Mouse (Mus musculus) lung, adult 18-20 months (tissue): ENCODE data around the gene Cntnap2.
"Not testable (repeated sequence)": the region's sequence is repeated elsewhere in the genome, so short reads cannot be mapped to it uniquely, and the experiment has no call there.

Experiments
- DNase-seq, 2 experiments: peaks; one replicate each; pipeline ENCODE4 v3.0.0; 2022; ENCODE audit warnings: mixed read lengths in 2 of 2

The Cntnap2 gene

DNA sequence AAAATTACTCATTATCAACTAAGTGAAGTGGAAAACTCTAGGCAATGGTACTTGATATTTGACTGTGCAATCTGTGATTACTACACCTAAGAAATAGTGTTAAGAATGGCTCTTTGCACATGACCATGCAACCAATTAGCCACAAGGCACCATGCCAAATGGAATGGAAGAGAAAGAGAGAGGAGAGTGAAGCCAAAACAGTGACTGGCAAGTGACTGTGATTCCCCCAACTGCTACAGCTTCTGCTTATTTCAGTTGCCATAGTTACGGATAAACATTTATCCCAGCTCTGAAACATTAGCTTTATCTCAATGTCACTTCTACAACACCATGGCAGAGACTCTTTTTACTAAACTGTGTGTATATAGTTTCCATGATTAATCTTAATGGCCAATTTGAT lies 1303.0 kb downstream of the Cntnap2 start:
- DNase-seq = peak in 1 of 2 experiments; percentile 1

DNA sequence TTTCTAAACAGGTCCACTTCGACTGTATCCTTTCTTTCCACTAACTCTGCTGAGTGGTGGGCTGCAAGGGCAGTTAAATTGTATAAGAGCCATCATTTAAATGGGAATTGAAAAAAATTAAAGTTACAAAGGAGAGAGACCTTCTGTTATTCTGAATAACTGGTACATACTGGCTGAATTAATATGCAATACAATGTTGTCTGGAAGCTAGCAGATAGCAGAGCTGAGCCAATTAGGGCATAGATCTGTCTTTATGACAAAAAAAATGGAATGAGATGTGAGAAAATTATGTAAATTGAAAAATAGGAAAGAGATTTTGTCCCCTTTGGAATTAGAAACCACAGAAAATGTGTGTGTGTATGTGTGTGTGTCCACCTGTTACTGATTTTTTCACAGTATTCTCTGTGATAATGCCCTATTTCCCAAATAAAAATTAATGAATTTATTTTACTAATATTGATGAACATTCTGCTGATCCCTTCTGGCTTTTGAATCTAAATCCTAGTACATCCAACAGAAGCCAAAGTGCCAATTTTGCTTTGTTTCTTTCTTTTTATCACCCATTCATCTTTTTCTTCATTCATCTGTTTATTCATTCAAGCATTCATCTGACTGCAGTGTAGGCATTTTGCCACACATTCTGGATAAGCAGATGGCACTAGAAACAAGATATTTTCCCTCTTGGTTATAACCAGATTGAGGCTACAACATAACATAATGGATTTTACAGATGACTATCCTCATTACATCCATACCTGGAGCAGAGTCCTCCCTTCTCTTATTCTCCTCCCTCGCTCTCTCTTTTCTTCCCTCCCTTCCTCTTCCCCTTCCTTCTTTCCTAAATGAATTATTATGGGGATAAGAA lies 1339.8 kb downstream of the Cntnap2 start:
- no peak for DNase-seq

DNA sequence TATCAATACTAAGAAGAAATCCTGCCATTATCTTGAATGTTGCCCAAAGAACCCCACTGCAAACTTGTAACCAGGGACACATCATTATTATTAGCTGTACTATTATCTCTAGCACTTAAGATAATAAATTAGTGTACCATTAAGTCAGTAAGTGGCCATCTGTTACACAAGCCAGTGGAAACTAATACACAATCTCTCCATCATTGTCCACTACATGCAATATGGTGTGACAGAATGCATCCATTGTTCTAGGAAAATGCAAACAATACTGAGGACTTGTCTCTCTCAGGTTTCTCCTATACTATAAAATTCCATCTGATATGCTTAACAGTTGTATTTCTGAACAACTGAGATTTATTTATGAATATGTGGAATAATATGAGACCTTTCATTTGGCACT lies 1355.0 kb downstream of the Cntnap2 start:
- no peak for DNase-seq

DNA sequence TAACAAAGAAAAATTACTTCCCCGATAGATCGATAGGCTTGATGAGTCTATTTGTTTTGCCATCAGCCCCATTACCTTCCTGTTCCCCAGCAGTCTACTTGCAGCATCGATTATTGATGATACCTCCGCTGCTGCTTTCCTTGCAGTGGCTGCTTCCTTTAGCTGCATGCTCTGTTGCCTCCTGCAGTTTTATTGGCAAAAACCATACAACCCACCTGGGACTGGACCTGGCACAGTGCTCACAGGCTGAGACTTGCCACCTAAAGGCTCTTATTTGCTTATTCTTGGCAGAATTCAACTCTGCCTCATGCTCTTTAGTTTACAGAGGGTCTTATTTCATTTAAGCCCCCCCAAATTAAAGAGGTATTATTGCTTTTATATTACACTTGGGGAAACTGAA lies 1355.4 kb downstream of the Cntnap2 start:
- DNase-seq = no peak

DNA sequence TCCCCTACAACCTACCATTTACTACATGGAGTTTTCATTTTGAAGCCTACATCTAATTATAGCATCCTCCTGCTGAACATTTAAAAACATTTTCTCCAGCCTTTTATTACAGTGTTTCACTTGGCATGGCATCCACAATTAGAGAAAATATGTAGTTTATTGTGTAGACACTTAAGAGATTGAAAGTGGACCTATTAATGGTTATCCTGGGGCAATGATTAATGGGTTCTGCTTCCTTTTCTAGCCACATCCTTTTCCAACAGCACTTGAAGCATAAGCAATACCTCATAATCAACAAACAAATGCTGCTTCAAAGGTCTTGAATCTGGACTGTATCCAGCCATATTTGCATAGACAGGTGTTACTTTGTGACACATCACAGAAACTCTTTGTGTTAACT lies 1360.7 kb downstream of the Cntnap2 start:
- DNase-seq = no peak

DNA sequence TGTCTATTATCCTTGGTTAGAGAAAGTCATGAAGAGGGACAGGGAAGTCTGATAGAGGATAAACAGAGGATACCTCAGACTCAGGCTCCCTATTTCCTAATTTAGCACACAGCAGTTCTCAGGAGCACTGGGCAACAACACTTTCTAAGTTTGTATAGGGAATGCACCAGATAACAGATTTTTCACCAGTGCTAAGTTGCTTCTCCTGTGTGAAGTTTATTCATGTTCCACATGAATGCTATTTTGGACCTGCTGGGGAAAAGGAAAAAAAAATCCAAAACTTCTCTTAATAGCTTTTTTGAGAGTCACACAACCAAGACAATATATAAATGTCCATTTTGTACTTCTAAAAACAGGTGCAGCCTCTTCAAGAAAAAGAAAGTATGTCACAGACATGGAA lies 1361.2 kb downstream of the Cntnap2 start:
- DNase-seq = no peak

DNA sequence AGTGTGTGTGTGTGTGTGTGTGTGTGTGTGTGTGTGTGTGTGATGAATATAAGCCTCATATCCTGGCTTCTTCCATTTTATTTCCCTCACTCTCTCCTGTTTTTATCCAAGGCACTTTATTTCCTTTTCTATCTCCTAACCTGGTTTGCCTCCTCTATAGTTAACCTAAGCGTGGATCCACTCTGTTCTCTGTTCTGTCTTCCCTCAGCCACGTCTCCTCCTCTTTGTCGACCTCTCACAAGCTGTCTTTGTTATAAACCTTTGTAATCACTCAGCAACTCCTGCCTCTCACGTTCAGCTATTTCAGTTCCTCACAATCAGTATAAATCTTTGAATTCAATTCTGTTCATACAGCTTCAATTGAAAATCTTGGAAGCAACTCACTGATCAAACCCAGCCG lies 1369.1 kb downstream of the Cntnap2 start:
- no peak for DNase-seq

DNA sequence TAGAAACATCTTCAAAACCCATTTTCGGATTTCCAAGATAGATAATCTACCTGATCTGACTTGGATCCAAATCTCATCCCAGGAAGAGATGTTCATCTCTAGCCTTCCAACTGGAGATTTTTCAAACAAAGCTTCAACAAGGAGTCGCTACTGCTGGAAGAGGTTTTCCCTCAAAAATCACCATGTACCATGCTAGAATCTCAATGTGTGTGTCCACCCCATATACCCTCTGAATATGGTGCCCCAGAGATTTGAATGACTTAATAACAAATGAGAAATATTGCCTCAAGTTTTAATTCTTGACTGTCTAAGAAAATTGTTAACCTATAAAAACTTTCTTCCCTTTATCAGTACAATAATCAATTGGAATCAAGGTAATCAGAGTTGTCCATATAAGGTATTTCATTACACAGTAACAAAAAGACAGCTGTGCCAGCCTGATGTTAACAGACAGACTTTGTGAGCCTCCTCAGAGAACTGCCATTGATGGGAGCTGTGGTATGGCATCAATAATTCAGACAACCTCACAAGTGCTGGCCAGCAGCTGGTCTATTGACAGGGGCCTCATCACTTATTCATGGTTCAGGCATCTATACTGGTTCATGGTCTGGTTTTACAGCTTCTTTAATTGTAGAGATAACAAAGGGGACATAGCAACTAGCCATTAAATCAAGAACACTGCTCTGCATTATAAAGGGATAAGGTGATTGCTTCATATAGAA lies 1391.9 kb downstream of the Cntnap2 start:
- no peak for DNase-seq

DNA sequence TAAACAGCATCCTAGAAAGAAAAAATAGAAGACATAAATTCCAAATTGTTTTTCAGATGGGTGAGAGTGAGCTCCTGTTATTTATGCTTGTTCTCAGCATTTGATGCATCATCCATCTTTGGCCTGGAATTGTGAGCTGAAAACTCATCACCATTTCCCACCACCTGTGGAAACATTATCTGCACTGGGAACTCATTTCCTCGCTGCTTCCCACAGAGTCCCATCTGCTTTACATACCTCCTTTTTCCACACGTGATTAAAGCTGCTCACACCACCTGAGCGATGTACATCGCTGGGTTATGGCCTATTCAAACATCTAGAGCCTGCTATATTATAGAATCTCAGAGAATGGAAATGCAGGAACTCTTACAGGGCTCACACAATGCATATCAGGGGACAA lies 1413.5 kb downstream of the Cntnap2 start:
- DNase-seq = no peak

DNA sequence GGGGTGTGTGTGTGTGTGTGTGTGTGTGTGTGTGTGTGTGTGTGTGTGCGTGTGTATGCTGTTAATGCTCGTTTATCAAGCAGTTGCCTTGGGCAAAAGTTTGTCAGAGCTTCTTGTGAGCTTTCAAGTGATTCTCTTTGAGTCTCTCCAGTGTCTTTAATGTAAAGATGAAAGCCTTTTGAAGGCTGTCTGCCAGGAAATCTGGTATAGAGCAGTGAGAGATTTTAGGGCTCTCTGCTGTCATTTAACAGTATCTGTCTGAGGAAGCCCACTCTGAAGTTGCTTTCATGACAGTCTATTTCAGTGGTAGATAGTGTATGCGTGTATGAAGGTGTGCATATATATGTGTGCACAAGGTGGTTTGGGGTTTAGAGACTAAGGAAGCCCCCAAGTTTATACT lies 1425.2 kb downstream of the Cntnap2 start:
- DNase-seq = no peak

DNA sequence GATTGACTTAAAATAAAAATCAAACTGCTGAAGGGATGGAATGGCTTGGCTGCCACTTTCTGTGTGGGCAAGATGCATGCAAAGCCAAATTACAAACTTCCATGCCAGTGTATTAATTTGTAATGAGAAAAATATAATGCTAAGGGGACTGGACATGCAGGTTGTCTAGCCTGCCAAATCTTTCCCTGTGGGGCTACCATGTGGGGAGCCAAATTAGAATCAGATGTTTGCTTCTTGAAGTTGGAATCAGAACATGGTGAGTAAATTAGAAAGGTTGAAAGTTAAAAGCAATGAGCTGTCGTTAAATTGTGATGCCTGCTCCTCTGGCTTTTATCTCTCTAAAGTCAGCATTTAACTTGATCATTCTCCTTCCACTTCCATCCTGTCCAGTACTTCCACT lies 1443.6 kb downstream of the Cntnap2 start:
- DNase-seq = no peak

DNA sequence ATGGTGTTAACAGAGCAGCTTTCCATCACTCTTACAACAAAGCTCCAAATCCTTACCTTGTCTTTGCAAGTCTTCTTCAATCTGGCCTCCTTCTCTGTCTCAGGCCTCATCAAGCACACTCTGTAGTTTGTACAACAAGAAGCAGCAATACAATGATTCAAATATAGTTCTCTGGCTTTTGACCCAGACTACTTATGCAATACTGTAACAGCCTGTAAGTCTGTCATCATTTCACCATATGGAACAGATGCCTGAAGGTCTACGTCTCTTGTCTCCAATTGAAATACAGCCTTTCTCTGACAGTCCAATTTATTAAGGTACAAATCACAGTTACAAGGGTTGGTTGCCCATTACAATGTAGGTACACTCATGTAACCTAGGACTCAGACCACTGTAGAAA lies 1453.7 kb downstream of the Cntnap2 start:
- DNase-seq = no peak

DNA sequence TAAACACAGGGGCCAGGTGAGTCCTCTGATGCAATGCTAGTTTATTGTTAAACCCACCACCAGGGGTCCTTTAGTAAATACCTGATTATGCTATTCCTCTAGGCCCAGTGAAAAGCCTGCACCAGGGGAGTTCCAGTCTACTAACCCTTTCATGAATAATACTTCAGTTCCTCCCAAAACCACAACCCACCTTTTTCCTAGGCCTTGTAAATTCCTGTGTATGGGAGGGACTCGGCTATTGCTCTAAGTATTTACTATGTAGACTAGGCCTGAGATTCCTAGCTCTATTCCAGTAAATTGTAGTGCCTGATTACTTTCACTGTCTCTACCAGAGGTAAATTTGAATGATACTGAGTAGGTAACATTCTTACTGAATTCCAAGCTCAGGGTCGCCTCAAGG lies 1478.4 kb downstream of the Cntnap2 start:
- DNase-seq = not testable (repeated sequence)

DNA sequence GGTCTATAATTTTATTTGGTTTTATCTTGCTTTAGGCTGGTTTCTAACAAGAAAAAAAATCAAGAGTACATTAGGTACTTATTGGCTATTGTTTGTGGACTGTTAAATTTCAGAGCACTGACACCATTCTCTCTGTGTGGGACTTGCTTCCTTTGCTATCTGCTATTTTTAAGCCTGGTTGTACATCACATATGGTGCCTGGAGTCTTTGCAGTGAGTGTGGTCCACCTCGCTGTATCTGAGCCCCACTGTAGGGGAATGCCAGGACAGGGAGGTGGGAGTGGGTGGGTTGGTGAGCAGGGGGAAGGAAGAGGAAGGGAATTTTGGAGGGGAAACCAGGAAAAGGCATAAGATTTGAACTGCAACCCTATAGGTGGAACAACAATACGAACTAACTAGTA lies 1504.3 kb downstream of the Cntnap2 start:
- DNase-seq = no peak

DNA sequence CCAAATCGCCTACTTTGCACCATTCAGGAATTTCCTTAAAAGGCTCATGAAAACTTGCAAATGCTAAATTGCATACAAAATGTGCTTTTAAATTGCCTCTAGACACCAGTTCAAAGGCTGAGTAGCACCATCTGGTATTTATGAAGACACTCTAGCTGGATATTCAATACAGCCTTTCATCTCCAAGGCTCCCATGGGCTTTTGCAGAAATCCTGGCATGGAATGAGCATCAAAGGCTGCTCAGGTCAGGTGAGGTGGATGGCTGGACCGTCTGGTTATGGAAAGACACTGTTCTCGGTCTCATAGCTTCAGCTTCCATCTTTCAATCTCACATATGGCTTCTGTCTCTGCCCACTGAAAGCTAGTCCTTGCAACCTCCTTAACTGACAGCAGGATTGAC lies 1515.9 kb downstream of the Cntnap2 start:
- DNase-seq = no peak

DNA sequence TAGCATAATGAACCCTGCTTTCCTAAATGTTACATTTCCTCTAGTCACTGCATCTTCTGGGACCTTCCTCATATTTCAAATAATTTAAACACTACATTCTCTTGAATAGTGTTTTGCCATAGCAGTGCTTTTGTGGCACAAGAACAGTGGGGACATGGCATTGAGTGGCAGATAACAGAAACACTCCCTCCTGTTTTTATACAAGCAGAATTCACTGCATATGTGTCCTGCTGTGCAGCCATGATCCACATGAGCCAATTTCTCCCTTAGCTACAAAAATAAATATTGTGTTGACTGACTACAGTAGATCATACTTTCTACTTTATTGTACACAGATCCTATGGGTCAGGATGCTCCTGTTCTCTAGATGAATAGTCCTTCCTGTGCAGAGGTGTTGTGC lies 1553.2 kb downstream of the Cntnap2 start:
- DNase-seq = no peak

DNA sequence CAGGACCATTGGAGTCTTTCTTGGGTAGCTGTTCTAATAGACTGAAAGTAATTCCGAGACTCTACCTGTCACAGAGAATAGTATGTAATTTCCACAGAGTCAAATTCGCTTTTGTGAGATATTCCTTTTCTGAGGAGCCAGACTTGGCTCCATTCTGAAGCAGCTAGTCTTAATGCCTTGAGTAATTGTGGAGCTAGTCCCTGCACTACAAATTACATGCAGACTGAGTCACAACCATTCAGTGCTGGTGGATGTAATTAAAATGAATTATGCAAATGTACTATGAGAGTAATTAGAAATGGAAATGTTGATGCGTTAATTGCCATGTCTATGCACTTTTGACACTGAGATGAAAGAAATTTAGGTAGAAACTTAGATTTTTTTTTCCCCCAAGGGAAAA lies 1553.7 kb downstream of the Cntnap2 start:
- no peak for DNase-seq

DNA sequence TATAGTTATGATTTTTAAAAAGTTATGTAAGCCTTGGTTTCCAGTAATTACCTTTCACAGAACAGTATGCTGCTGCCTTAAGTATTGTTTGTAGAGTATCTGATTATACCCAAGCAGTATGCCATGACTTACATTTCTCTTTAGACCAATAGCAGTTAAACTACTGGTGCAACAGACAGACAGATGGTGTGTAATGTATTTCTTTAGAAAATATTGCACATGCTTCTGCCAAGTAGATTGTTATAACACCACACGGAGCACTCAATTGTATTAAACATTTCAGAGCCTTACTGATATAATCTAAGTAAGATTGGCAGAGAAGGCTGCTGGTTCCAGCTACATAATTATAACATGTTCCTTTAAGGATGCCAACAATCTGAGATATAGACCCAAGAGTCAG lies 1609.9 kb downstream of the Cntnap2 start:
- no peak for DNase-seq

DNA sequence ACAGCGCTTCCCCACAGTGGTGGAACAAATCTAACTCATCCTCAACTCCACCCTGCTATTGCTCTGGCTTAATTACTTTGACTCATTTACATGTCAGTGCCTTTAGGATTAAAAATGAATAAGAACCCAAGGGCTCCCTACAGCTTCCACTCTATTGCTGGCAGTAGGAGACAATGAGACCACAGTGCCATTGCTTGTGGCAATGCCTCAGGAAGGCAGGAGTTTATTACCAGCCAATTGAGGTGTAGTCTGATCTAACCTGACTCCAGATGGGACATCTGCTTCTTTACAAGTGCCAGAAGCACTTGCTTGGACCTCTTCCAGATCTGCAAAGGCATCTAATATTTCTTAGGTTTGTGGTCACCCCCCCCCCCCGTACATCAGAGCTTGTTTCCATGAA lies 1615.9 kb downstream of the Cntnap2 start:
- DNase-seq = no peak

DNA sequence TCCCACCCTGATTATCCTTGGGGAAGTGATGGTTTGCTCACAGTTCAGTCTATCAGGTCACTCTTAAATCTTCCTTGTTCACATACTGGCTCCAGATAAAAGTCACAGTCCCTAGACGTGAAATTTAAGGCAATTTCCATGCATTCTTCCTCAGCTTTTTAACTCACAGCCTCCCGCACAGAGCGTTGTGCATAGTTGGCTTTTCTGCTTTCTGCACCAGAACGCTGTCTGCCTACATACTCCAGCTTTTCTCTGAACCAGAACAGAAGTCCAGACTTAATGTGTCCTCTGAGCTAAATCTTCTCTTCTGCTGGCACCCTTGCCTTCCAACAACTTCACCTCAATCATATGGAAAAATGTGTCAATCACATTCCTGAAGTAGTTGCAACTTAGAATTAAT lies 1616.5 kb downstream of the Cntnap2 start:
- DNase-seq = no peak

DNA sequence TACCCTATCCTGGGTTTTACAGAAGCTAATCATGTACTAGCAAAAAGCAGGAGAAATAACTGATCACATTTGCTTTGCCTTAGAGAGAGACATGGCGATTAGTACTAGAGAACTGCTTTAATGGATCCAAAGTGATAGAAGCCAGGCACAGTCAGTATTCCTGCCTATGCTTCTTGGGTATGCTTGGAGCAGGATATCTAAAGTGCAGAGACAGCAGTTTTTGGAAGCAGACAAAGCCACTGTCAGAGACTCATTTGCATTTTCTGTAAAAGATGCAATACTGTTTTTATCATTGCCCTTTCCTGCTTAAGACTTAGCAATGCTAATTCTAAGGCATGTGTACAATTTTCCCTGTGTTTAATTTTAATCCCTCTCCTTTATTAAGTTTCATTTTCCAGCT lies 1637.0 kb downstream of the Cntnap2 start:
- DNase-seq = no peak

DNA sequence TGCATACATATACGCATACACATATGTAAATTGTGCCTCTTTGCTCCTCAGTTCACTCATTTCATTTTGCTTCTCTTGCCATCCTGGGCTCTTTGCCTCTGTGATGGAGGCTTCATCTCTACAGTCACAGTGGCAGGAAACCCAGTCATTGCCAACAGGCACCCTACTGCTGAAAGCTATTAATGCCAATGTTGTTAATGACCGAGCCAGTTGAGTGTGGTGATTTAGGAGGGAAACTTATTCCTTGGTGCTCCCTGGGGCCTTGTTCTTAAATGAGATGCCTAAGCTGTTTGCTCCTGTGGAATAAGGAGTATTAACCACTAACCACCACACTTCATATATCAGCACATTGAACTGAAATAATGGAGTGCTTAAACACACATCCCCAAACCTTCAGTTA lies 1640.2 kb downstream of the Cntnap2 start:
- DNase-seq = no peak

DNA sequence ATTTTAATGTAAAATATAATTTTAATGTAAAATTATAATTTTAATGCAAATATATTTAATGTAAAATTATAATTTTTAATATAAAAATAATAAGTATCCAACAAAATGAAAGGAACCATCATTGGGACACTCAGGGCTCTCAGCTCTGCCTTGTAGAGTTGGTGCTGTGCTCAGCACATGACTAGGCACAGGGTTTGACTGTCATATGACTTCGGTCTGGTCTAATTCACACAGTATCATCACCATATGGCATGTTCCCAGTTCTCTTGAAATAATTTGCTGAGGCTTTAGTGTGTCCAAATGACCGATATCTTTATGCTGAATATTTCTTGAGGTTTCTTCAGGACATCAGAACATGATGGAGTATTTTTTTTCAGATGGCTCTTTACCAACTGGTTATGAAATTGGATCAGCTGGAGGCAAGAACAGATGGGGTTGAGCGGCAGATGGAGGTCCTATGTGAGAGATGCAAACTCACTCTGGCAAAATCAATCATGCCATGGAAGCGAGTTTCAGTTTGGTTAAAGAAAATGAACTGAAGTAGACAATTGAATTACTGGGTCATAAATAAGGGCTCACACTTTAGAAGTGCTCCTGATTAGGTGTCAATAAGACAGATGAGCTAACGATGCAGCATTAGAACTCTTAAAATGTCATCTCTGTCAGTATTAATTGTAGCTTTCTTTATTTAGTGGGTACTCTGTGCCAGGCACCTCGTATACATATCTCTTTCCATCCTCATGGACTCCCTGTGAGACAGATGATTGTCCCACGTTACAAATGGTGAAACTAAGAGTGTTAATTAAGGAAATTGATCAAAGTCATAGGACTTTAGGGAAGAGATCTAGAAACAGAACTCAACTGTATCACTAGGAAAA lies 1645.4 kb downstream of the Cntnap2 start:
- DNase-seq = no peak
